Mouse (Mus musculus): Measurements from ENCODE around the gene Dld. TPM values are rescaled to one million over a fixed set of nuclear protein-coding genes. Genes with fewer than 3 reads are reported as not detected.

Gene Dld
- polyA plus RNA-seq, 1 experiment, result 24.4 TPM

GRCm38 (mm10) chr12:31382451-31382850, 31.2 kb upstream of the Dld start:
- TF ChIP-seq POLR2A (IDR thresholded peaks at IDR 0.05; ENCODE audit: control insufficient read depth, low read depth, low read length) (no peak), CTCF (IDR thresholded peaks at IDR 0.05; ENCODE audit: control insufficient read depth, insufficient read depth, insufficient replicate concordance, low read depth, low read length) (no peak)
- Histone ChIP-seq H3K4me3 (ENCODE audit: control insufficient read depth, low read depth, low read length) (no peak overlapping the region), H3K27ac (ENCODE audit: control insufficient read depth, insufficient read depth, low read depth, low read length) (no peak overlapping the region), H3K4me1 (ENCODE audit: control insufficient read depth, insufficient read depth, low read length) (no peaks in the 10 kb centered on the region; the same call in 1 of the 2 replicates), H3K36me3 (ENCODE audit: control insufficient read depth, insufficient read depth, low read length) (no peaks in the 10 kb centered on the region), H3K27me3 (ENCODE audit: control insufficient read depth, insufficient read depth, low read length) (no peaks in the 10 kb centered on the region)

- H3K4me3 ChIP-seq (ENCODE audit: control insufficient read depth, low read depth, low read length), result no peak overlapping the region
- no peak overlapping the region for H3K27ac ChIP-seq (ENCODE audit: control insufficient read depth, insufficient read depth, low read depth, low read length)
- H3K4me1 ChIP-seq (ENCODE audit: control insufficient read depth, insufficient read depth, low read length), result peaks cover 5% of the 10 kb centered on the region
- H3K27me3 ChIP-seq (ENCODE audit: control insufficient read depth, insufficient read depth, low read length), result no peaks in the 10 kb centered on the region
- no peak for TF ChIP-seq POLR2A (IDR thresholded peaks at IDR 0.05; ENCODE audit: control insufficient read depth, low read depth, low read length)
- TF ChIP-seq CTCF (IDR thresholded peaks at IDR 0.05; ENCODE audit: control insufficient read depth, insufficient read depth, insufficient replicate concordance, low read depth, low read length), result no peak
- H3K36me3 ChIP-seq (ENCODE audit: control insufficient read depth, insufficient read depth, low read length), result no peaks in the 10 kb centered on the region
Observed at GRCm38 (mm10) chr12:31380878-31381277, 29.6 kb upstream of the Dld start.

GRCm38 (mm10) chr12:31377241-31377640, 26.0 kb upstream of the Dld start:
- Histone ChIP-seq H3K36me3 (ENCODE audit: control insufficient read depth, insufficient read depth, low read length) (no peaks in the 10 kb centered on the region), H3K4me1 (ENCODE audit: control insufficient read depth, insufficient read depth, low read length) (peaks cover 15% of the 10 kb centered on the region), H3K27me3 (ENCODE audit: control insufficient read depth, insufficient read depth, low read length) (no peaks in the 10 kb centered on the region), H3K4me3 (ENCODE audit: control insufficient read depth, low read depth, low read length) (peak overlapping the region; percentile 0), H3K27ac (ENCODE audit: control insufficient read depth, insufficient read depth, low read depth, low read length) (no peak overlapping the region)
- TF ChIP-seq CTCF (IDR thresholded peaks at IDR 0.05; ENCODE audit: control insufficient read depth, insufficient read depth, insufficient replicate concordance, low read depth, low read length), result no peak
- TF ChIP-seq POLR2A (IDR thresholded peaks at IDR 0.05; ENCODE audit: control insufficient read depth, low read depth, low read length), result no peak

- Histone ChIP-seq H3K4me3 (ENCODE audit: control insufficient read depth, low read depth, low read length) (no peak overlapping the region), H3K27me3 (ENCODE audit: control insufficient read depth, insufficient read depth, low read length) (no peaks in the 10 kb centered on the region), H3K4me1 (ENCODE audit: control insufficient read depth, insufficient read depth, low read length) (peaks cover 15% of the 10 kb centered on the region), H3K36me3 (ENCODE audit: control insufficient read depth, insufficient read depth, low read length) (no peaks in the 10 kb centered on the region), H3K27ac (ENCODE audit: control insufficient read depth, insufficient read depth, low read depth, low read length) (no peak overlapping the region)
- TF ChIP-seq CTCF (IDR thresholded peaks at IDR 0.05; ENCODE audit: control insufficient read depth, insufficient read depth, insufficient replicate concordance, low read depth, low read length) (no peak), POLR2A (IDR thresholded peaks at IDR 0.05; ENCODE audit: control insufficient read depth, low read depth, low read length) (no peak)
Observed at GRCm38 (mm10) chr12:31376326-31376950, 25.2 kb upstream of the Dld start.

GRCm38 (mm10) chr12:31375283-31375615, 24.0 kb upstream of the Dld start:
- Histone ChIP-seq H3K27me3 (ENCODE audit: control insufficient read depth, insufficient read depth, low read length) (no peaks in the 10 kb centered on the region), H3K4me3 (ENCODE audit: control insufficient read depth, low read depth, low read length) (no peak overlapping the region), H3K36me3 (ENCODE audit: control insufficient read depth, insufficient read depth, low read length) (no peaks in the 10 kb centered on the region), H3K27ac (ENCODE audit: control insufficient read depth, insufficient read depth, low read depth, low read length) (no peak overlapping the region), H3K4me1 (ENCODE audit: control insufficient read depth, insufficient read depth, low read length) (peaks cover 15% of the 10 kb centered on the region)
- no peak for TF ChIP-seq POLR2A (IDR thresholded peaks at IDR 0.05; ENCODE audit: control insufficient read depth, low read depth, low read length)
- no peak for TF ChIP-seq CTCF (IDR thresholded peaks at IDR 0.05; ENCODE audit: control insufficient read depth, insufficient read depth, insufficient replicate concordance, low read depth, low read length)

- peaks cover 15% of the 10 kb centered on the region for H3K4me1 ChIP-seq (ENCODE audit: control insufficient read depth, insufficient read depth, low read length)
- no peak overlapping the region for H3K4me3 ChIP-seq (ENCODE audit: control insufficient read depth, low read depth, low read length)
- TF ChIP-seq CTCF (IDR thresholded peaks at IDR 0.05; ENCODE audit: control insufficient read depth, insufficient read depth, insufficient replicate concordance, low read depth, low read length) (peak; percentile 74; the same call in 1 of the 2 replicates), POLR2A (IDR thresholded peaks at IDR 0.05; ENCODE audit: control insufficient read depth, low read depth, low read length) (no peak)
- no peak overlapping the region for H3K27ac ChIP-seq (ENCODE audit: control insufficient read depth, insufficient read depth, low read depth, low read length)
- H3K27me3 ChIP-seq (ENCODE audit: control insufficient read depth, insufficient read depth, low read length), result no peaks in the 10 kb centered on the region
- H3K36me3 ChIP-seq (ENCODE audit: control insufficient read depth, insufficient read depth, low read length), result no peaks in the 10 kb centered on the region
Observed at GRCm38 (mm10) chr12:31374603-31375282, 23.5 kb upstream of the Dld start.

GRCm38 (mm10) chr12:31369656-31370055, 18.4 kb upstream of the Dld start:
- no peaks in the 10 kb centered on the region for H3K27me3 ChIP-seq (ENCODE audit: control insufficient read depth, insufficient read depth, low read length)
- peak overlapping the region; percentile 53 for H3K4me3 ChIP-seq (ENCODE audit: control insufficient read depth, low read depth, low read length)
- H3K36me3 ChIP-seq (ENCODE audit: control insufficient read depth, insufficient read depth, low read length), result no peaks in the 10 kb centered on the region
- H3K27ac ChIP-seq (ENCODE audit: control insufficient read depth, insufficient read depth, low read depth, low read length), result no peak overlapping the region
- TF ChIP-seq POLR2A (IDR thresholded peaks at IDR 0.05; ENCODE audit: control insufficient read depth, low read depth, low read length), result no peak
- no peak for TF ChIP-seq CTCF (IDR thresholded peaks at IDR 0.05; ENCODE audit: control insufficient read depth, insufficient read depth, insufficient replicate concordance, low read depth, low read length)
- H3K4me1 ChIP-seq (ENCODE audit: control insufficient read depth, insufficient read depth, low read length), result peaks cover 1% of the 10 kb centered on the region
